Mouse (Mus musculus): ENCODE measurements at regions not wholly inside any gene's neighbourhood (a gene's known extent, or its start where the extent isn't known, plus 50 kb on each side); places are given as distances from the start of the nearest gene placed in this dataset.

DNA sequence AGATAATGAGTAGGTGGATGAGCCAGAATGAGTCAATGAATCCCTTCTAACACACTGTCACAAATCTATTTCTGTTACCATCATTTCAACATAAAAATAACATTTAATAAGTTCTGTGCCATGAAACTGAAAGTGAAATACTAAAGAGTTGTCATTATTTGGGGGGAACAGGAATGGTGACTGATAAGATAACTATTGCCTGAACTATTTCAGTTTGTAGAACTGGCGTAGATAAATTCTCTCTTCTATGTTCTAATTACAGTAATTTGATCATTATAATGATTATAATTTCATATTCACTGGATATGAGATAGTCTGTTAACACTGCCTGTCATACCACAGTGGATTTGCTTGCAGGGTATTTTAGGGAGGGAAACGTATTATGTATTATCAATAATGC is 232.3 kb upstream of the Mpdz start:
- WGBS = 87% methylated on average over 2 of the region's 2 CpGs
- Histone ChIP-seq H3K27me3 (replicated peaks; ENCODE audit: insufficient read depth, low read length) (no peaks in the 10 kb centered on the region), H3K27ac (ENCODE audit: low read length) (no peak overlapping the region), H3K4me1 (ENCODE audit: insufficient read depth, low read depth, low read length) (no peaks in the 10 kb centered on the region), H3K36me3 (ENCODE audit: insufficient read depth, low read length) (no peaks in the 10 kb centered on the region), H3K4me2 (replicated peaks; ENCODE audit: low read depth, low read length) (no peak overlapping the region), H3K9me3 (ENCODE audit: low read length) (no peaks in the 10 kb centered on the region), H3K9ac (replicated peaks; ENCODE audit: low read depth) (no peak overlapping the region), H3K4me3 (ENCODE audit: low read depth, low read length) (no peak overlapping the region)
- TF ChIP-seq CTCF (IDR thresholded peaks at IDR 0.05) (no peak), EP300 (IDR thresholded peaks at IDR 0.05) (no peak)
- DNase-seq (ENCODE audit: low spot score) (no peak), ATAC-seq (no peak)

DNA sequence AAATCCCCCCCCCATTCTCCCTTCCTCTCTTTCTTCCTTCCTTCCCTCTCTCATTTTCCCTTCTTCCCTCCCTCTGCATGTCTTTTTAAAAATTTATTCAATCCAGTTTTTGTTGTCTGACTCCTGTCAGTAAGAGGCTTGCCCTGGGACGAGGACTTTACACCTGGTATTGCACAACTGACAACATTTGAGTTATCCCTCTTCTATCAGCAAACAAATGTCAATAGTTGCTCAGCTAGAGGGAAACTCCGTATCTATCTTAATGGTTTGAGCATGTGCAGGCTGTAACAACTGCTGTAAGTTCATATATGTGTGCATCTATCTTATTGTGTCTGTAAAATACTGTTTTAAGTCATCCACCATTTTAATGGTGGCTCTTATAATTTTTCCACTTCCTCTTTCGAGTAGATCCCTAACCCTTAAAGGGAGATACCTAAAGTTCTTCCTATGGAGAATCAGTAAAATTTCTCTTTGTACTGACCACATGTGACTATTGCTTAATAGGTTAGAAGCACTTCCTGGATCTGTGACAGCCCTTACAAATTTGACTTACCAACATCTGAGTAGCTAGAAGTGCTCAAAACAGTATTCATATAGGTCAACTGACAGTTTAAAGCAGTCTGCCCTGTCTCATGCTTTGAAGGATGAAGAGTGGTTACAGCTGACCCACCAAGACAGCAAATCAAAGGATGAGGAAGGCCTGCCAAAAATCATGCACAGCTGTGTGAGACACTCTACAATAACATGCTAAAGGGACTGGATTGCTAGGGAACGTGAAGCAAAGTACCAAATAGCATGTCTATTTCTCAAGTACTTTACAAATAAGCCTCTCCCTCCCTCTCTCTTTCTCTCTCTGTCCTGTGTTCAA is 231.0 kb upstream of the Mpdz start:
- WGBS = 51% methylated on average over 4 of the region's 4 CpGs
- Histone ChIP-seq H3K4me3 (ENCODE audit: low read depth, low read length) (no peak overlapping the region), H3K27ac (ENCODE audit: low read length) (no peak overlapping the region), H3K27me3 (replicated peaks; ENCODE audit: insufficient read depth, low read length) (no peaks in the 10 kb centered on the region), H3K4me2 (replicated peaks; ENCODE audit: low read depth, low read length) (no peak overlapping the region), H3K9ac (replicated peaks; ENCODE audit: low read depth) (no peak overlapping the region), H3K4me1 (ENCODE audit: insufficient read depth, low read depth, low read length) (no peaks in the 10 kb centered on the region), H3K9me3 (ENCODE audit: low read length) (no peaks in the 10 kb centered on the region), H3K36me3 (ENCODE audit: insufficient read depth, low read length) (no peaks in the 10 kb centered on the region)
- DNase-seq (ENCODE audit: low spot score) (peak; percentile 62), ATAC-seq (peak; percentile 77)
- TF ChIP-seq CTCF (IDR thresholded peaks at IDR 0.05) (no peak), EP300 (IDR thresholded peaks at IDR 0.05) (no peak; the same call in 1 of the 2 replicates)

DNA sequence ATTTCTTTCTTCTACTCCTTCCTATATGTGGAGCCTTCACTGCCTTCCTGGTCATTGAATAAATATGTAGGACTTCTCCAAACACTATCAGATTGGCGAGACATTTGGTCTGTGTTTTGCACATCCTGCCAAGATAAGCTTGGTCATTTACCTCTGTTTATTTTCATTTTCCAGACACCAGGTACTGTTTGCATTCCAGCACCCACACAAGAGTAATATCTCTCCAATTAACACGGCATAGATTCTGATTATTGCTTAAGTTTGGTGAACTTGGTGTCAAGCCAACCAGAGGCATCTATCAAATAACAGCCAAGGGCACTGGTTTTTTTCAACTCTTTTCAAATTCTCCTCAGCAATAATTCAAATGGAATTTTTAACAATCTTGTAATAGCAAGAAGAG is 229.4 kb upstream of the Mpdz start:
- no peaks in the 10 kb centered on the region for H3K9me3 ChIP-seq (ENCODE audit: low read length)
- H3K27me3 ChIP-seq (replicated peaks; ENCODE audit: insufficient read depth, low read length) = no peaks in the 10 kb centered on the region
- H3K27ac ChIP-seq (ENCODE audit: low read length) = no peak overlapping the region
- no peak for ATAC-seq
- H3K4me3 ChIP-seq (ENCODE audit: low read depth, low read length) = no peak overlapping the region
- no peaks in the 10 kb centered on the region for H3K4me1 ChIP-seq (ENCODE audit: insufficient read depth, low read depth, low read length)
- TF ChIP-seq EP300 (IDR thresholded peaks at IDR 0.05) = no peak
- no peak for TF ChIP-seq CTCF (IDR thresholded peaks at IDR 0.05)
- WGBS = 24% methylated on average over 2 of the region's 2 CpGs
- no peaks in the 10 kb centered on the region for H3K36me3 ChIP-seq (ENCODE audit: insufficient read depth, low read length)
- DNase-seq (ENCODE audit: low spot score) = no peak
- H3K4me2 ChIP-seq (replicated peaks; ENCODE audit: low read depth, low read length) = no peak overlapping the region
- no peak overlapping the region for H3K9ac ChIP-seq (replicated peaks; ENCODE audit: low read depth)

- H3K4me1 ChIP-seq (ENCODE audit: insufficient read depth, low read depth, low read length) = no peaks in the 10 kb centered on the region
- H3K36me3 ChIP-seq (ENCODE audit: insufficient read depth, low read length) = no peaks in the 10 kb centered on the region
- no peak overlapping the region for H3K9ac ChIP-seq (replicated peaks; ENCODE audit: low read depth)
- TF ChIP-seq EP300 (IDR thresholded peaks at IDR 0.05) (no peak), CTCF (IDR thresholded peaks at IDR 0.05) (no peak)
- no peak overlapping the region for H3K27ac ChIP-seq (ENCODE audit: low read length)
- DNase-seq (ENCODE audit: low spot score) (peak; percentile 41), ATAC-seq (no peak; the same call in 1 of the 2 replicates)
- H3K9me3 ChIP-seq (ENCODE audit: low read length) = no peaks in the 10 kb centered on the region
- H3K4me3 ChIP-seq (ENCODE audit: low read depth, low read length) = no peak overlapping the region
- H3K4me2 ChIP-seq (replicated peaks; ENCODE audit: low read depth, low read length) = no peak overlapping the region
- WGBS = 13% methylated on average over 3 of the region's 3 CpGs
- no peaks in the 10 kb centered on the region for H3K27me3 ChIP-seq (replicated peaks; ENCODE audit: insufficient read depth, low read length)
Observed at GRCm38 (mm10) chr4:81669181-81669580, 226.6 kb upstream of the Mpdz start.

GRCm38 (mm10) chr4:81661096-81661495 is 218.5 kb upstream of the Mpdz start:
- ATAC-seq (no peak), DNase-seq (ENCODE audit: low spot score) (no peak)
- TF ChIP-seq CTCF (IDR thresholded peaks at IDR 0.05) = no peak
- TF ChIP-seq EP300 (IDR thresholded peaks at IDR 0.05) = no peak
- Histone ChIP-seq H3K9ac (replicated peaks; ENCODE audit: low read depth) (no peak overlapping the region), H3K4me2 (replicated peaks; ENCODE audit: low read depth, low read length) (no peak overlapping the region), H3K9me3 (ENCODE audit: low read length) (no peaks in the 10 kb centered on the region), H3K36me3 (ENCODE audit: insufficient read depth, low read length) (no peaks in the 10 kb centered on the region), H3K4me1 (ENCODE audit: insufficient read depth, low read depth, low read length) (no peaks in the 10 kb centered on the region), H3K27me3 (replicated peaks; ENCODE audit: insufficient read depth, low read length) (no peaks in the 10 kb centered on the region), H3K4me3 (ENCODE audit: low read depth, low read length) (no peak overlapping the region), H3K27ac (ENCODE audit: low read length) (no peak overlapping the region)

DNA sequence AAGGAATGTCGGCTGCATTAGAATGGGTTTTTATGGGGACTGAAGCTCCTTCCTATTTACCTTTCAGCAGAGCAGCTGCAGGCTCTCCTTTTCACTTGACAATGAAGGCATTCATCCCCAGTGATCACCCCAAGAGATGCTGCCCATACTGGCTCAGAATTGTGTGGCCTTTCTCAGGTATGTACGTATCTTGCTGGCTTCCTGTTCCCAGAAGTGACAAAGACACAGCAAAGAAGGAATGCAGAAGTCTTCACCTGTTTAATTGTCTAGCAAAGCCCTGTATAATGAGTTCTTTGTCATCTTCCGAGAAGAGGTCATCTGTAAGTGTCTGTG is 185.8 kb upstream of the Mpdz start:
- no peak overlapping the region for H3K9ac ChIP-seq (replicated peaks; ENCODE audit: low read depth)
- no peaks in the 10 kb centered on the region for H3K36me3 ChIP-seq (ENCODE audit: insufficient read depth, low read length)
- WGBS = 76% methylated on average over 3 of the region's 3 CpGs
- no peaks in the 10 kb centered on the region for H3K27me3 ChIP-seq (replicated peaks; ENCODE audit: insufficient read depth, low read length)
- H3K27ac ChIP-seq (ENCODE audit: low read length) = no peak overlapping the region
- DNase-seq (ENCODE audit: low spot score) (no peak), ATAC-seq (no peak)
- TF ChIP-seq CTCF (IDR thresholded peaks at IDR 0.05) (no peak), EP300 (IDR thresholded peaks at IDR 0.05) (no peak)
- no peak overlapping the region for H3K4me3 ChIP-seq (ENCODE audit: low read depth, low read length)
- H3K4me2 ChIP-seq (replicated peaks; ENCODE audit: low read depth, low read length) = no peak overlapping the region
- no peaks in the 10 kb centered on the region for H3K4me1 ChIP-seq (ENCODE audit: insufficient read depth, low read depth, low read length)
- no peaks in the 10 kb centered on the region for H3K9me3 ChIP-seq (ENCODE audit: low read length)

Data from lung, postnatal 0 days (tissue).